Mouse (Mus musculus) liver, postnatal 0 days (tissue): ENCODE results near the gene Vps37c. TPM values are rescaled to one million over a fixed set of nuclear protein-coding genes. Genes with fewer than 3 reads are reported as not detected.

ENCODE experiments used
- ATAC-seq: fragments of 200-750 bp; cut with Nextera tagmentation; 2 replicates; pipeline ENCODE4 v1.8.0; 2017; ENCODE audit warnings: mild to moderate bottlenecking, moderate library complexity
- DNase-seq: peaks from one replicate; pipeline ENCODE4 v3.0.0-alpha.2; 2016
- H3K27ac ChIP-seq: fragments of 300-500 bp; sonication (generic); 2 replicates; pipeline ENCODE4 v1.5.1; 2014; ENCODE audit warnings: antibody characterized with exemption, moderate library complexity, mild to moderate bottlenecking, low read depth
- H3K27me3 ChIP-seq: fragments of 300-500 bp; sonication (generic); 2 replicates; pipeline ENCODE4 v1.6.1; 2014; ENCODE audit warnings: low read length, control low read depth, mixed read lengths; ENCODE audit not compliant: insufficient read depth
- H3K36me3 ChIP-seq: fragments of 300-500 bp; sonication (generic); replicated peaks from 2 replicates; pipeline ENCODE4 v1.6.1; 2014; ENCODE audit warnings: mild to moderate bottlenecking, control low read depth, low read length, moderate library complexity, mixed read lengths; ENCODE audit not compliant: insufficient read depth
- H3K4me1 ChIP-seq: fragments of 300-500 bp; sonication (generic); 2 replicates; pipeline ENCODE4 v1.6.1; 2014; ENCODE audit warnings: antibody characterized with exemption, mild to moderate bottlenecking, control low read depth; ENCODE audit not compliant: insufficient read depth
- H3K4me2 ChIP-seq: fragments of 300-500 bp; sonication (generic); 2 replicates; pipeline ENCODE4 v1.6.1; 2014; ENCODE audit warnings: low read depth, mild to moderate bottlenecking, low read length, moderate library complexity, mixed read lengths
- H3K4me3 ChIP-seq: fragments of 300-500 bp; sonication (generic); 2 replicates; pipeline ENCODE4 v1.5.1; 2014; ENCODE audit warnings: low read depth, low read length
- H3K9ac ChIP-seq: fragments of 300-500 bp; sonication (generic); replicated peaks from 2 replicates; pipeline ENCODE4 v1.6.1; 2014; ENCODE audit warnings: mild to moderate bottlenecking, moderate library complexity
- H3K9me3 ChIP-seq: fragments of 300-500 bp; sonication (generic); 2 replicates; pipeline ENCODE4 v1.6.1; 2016; ENCODE audit warnings: mild to moderate bottlenecking, control low read depth, low read length, mixed read lengths
- CTCF ChIP-seq: sonication (generic); IDR thresholded peaks from 2 replicates; pipeline ENCODE4 v1.5.1; 2016; ENCODE audit warnings: antibody characterized with exemption, low read depth
- EP300 ChIP-seq: IDR thresholded peaks from 2 replicates; pipeline ENCODE4 v1.6.1; 2016; ENCODE audit warnings: antibody characterized with exemption, low read depth, mild to moderate bottlenecking
- WGBS: fragments of 180-500 bp; shearing (Covaris S2); extraction: QIAGEN DNeasy Blood & Tissue Kit; methylation state at CpG from one replicate; pipeline ENCODE4 v1.1.7; 2014; ENCODE audit not compliant: insufficient replicate concordance; 5-methylcytosine and 5-hydroxymethylcytosine counted together
- polyA plus RNA-seq: library from polyadenylated mRNA; unstranded; fragments of >200 nt; fragmentation: Nextera tagmentation; extraction: Ambion mirVana; gene quantifications from 2 replicates; pipeline ENCODE4 v1.2.1, GENCODE M21; 2015

Vps37c gene
- polyA plus RNA-seq, 1 experiment from 2014 or later: 9.4 TPM

DNA sequence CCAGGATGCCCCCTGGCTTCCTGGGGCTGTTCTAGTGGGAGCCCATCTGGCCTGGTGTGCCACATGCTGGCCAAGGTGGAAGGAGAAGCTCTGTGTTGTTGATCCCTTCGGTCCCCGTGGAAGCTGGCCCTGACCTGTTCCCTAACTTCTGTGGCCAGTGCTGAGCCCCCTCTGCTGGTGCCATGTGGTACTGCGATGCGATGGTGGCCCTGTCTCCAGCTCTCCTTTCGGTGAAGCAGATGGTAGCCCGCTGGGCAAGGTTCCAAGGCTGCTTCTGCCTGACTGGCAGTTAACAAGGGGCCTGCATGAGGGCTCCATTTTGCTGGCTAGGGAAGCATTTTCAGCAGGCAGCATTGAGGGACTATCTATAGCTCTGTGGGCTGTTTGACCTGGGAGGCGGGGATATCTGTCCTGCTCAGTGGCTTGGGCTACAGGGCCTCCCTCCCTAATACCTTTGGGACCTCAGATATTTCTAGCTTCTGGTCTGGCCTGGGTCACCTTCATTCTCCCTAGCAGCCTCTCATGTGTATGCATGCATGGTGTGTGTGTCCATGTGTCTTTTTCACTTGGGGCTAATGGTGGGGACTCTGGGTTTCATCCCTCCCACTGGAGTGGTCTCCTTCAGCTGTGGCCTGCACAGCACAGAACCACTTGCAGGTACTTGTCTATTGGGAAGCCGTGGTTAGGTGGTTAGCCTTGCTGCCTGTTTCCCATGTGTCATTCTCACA, 21.0 kb downstream of the Vps37c start:
- H3K4me1 ChIP-seq: peaks cover 9% of the 10 kb centered on the region
- H3K9me3 ChIP-seq: no peaks in the 10 kb centered on the region
- no peak overlapping the region for H3K4me2 ChIP-seq
- H3K9ac ChIP-seq: 0 out of 2 replicates have a peak overlapping the region, but pooled peaks have one; percentile 21
- WGBS: 15% methylated on average over 8 of the region's 8 CpGs
- no peak overlapping the region for H3K27ac ChIP-seq
- peak; percentile 86 for ATAC-seq
- TF ChIP-seq CTCF (peak; percentile 99), EP300 (no peak)
- H3K36me3 ChIP-seq: peaks cover 45% of the 10 kb centered on the region
- H3K4me3 ChIP-seq: no peak overlapping the region
- no peaks in the 10 kb centered on the region for H3K27me3 ChIP-seq
- peak; percentile 95 for DNase-seq

DNA sequence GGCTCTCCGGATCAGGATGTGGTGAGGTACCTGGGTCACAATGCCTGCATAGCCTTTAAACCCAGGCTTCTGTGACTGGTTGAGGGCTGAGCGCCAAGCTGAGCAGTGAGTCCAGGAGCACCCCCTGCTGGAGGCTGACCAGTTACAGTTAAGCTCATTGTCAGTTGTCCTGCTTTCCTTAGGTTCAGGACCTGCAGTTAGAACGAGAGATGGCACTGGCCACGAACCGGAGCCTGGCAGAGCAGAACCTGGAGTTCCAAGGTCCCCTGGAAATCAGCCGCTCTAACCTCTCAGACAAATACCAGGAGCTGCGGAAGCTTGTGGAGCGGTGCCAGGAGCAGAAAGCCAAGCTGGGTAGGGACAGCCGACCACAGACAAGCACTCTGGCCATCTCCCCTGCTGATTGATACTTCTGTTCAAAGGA, 21.6 kb downstream of the Vps37c start:
- H3K27me3 ChIP-seq: no peaks in the 10 kb centered on the region
- TF ChIP-seq CTCF: peak; percentile 75
- no peak for TF ChIP-seq EP300
- 75% methylated on average over 9 of the region's 9 CpGs for WGBS
- peak; percentile 68 for DNase-seq
- no peak overlapping the region for H3K4me2 ChIP-seq
- no peak overlapping the region for H3K27ac ChIP-seq
- H3K9me3 ChIP-seq: no peaks in the 10 kb centered on the region
- no peak overlapping the region for H3K4me3 ChIP-seq
- peak; percentile 38 for ATAC-seq
- peaks cover 9% of the 10 kb centered on the region for H3K4me1 ChIP-seq
- peaks cover 45% of the 10 kb centered on the region for H3K36me3 ChIP-seq
- H3K9ac ChIP-seq: no peak overlapping the region

DNA sequence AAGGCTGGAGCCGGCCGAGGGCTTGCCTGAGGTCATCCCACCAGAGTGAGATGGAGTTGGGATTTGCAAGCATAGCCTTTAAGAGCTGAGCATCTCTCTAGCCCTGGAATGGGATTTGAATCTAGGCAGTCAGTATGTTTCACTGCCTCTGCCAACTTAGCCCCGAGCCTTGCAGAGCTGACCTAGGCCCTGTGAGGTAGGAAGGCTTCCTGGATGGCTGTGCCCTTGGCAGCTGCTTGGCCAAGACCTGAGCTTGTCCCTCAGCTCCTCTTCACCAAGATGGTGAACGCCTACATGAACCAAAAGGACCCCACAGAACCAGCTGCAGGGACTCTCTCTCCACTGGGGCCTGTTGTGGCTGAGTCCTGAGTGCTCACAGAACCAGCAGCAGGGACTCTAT, 22.2 kb downstream of the Vps37c start:
- 84% methylated on average over 4 of the region's 4 CpGs for WGBS

GRCm38 (mm10) chr19:10712194-10712593, 23.7 kb downstream of the Vps37c start:
- ATAC-seq (no peak), DNase-seq (no peak)
- Histone ChIP-seq H3K4me3 (no peak overlapping the region), H3K9ac (no peak overlapping the region), H3K36me3 (peaks cover 42% of the 10 kb centered on the region), H3K27ac (no peak overlapping the region), H3K4me2 (no peak overlapping the region), H3K4me1 (peaks cover 9% of the 10 kb centered on the region), H3K9me3 (no peaks in the 10 kb centered on the region), H3K27me3 (no peaks in the 10 kb centered on the region)
- WGBS: 92% methylated on average over 7 of the region's 7 CpGs
- no peak for TF ChIP-seq EP300
- no peak for TF ChIP-seq CTCF

More for the DNA sequence above, 22.2 kb downstream of the Vps37c start:
- no peak overlapping the region for H3K4me3 ChIP-seq
- H3K27me3 ChIP-seq: no peaks in the 10 kb centered on the region
- no peak overlapping the region for H3K4me2 ChIP-seq
- H3K4me1 ChIP-seq: peaks cover 9% of the 10 kb centered on the region
- DNase-seq: no peak
- no peak overlapping the region for H3K9ac ChIP-seq
- TF ChIP-seq CTCF: no peak
- TF ChIP-seq EP300: no peak
- H3K9me3 ChIP-seq: no peaks in the 10 kb centered on the region
- H3K27ac ChIP-seq: no peak overlapping the region
- peaks cover 45% of the 10 kb centered on the region for H3K36me3 ChIP-seq
- no peak for ATAC-seq

- no peaks in the 10 kb centered on the region for H3K27me3 ChIP-seq
- WGBS: 88% methylated on average over 12 of the region's 12 CpGs
These were observed 24.1 kb downstream of the Vps37c start for GRCm38 (mm10) chr19:10712646-10713045.

DNA sequence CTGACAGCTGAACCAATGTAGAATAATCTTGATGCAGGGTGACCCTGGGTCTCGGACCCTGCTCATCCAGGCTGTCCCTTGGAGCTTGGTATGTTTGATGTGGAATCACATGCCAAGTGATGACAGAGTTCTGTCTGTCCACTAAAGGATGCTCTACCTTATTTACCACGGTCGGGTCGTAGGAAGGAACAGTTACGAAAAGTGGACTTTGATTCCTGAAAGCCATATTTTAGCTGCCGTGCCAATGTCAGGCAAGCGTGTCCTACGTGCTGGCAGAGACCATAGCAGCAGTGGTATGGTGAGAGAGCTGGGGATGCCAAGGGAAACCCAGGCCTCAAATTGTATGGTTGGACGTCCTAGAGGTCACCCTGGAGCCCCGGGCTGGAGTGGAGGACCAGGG, 25.0 kb downstream of the Vps37c start:
- Histone ChIP-seq H3K4me3 (no peak overlapping the region), H3K9me3 (no peaks in the 10 kb centered on the region), H3K27me3 (no peaks in the 10 kb centered on the region), H3K9ac (no peak overlapping the region), H3K4me2 (no peak overlapping the region), H3K4me1 (peaks cover 9% of the 10 kb centered on the region), H3K36me3 (peaks cover 36% of the 10 kb centered on the region), H3K27ac (no peak overlapping the region)
- 75% methylated on average over 10 of the region's 10 CpGs for WGBS
- ATAC-seq (peak; percentile 9), DNase-seq (no peak)
- no peak for TF ChIP-seq CTCF
- no peak for TF ChIP-seq EP300

More at GRCm38 (mm10) chr19:10712646-10713045, 24.1 kb downstream of the Vps37c start:
- peaks cover 42% of the 10 kb centered on the region for H3K36me3 ChIP-seq
- H3K4me2 ChIP-seq: no peak overlapping the region
- no peak overlapping the region for H3K9ac ChIP-seq
- H3K4me3 ChIP-seq: no peak overlapping the region
- peaks cover 9% of the 10 kb centered on the region for H3K4me1 ChIP-seq
- TF ChIP-seq CTCF: no peak
- no peak for TF ChIP-seq EP300
- H3K9me3 ChIP-seq: no peaks in the 10 kb centered on the region
- no peak for DNase-seq
- H3K27ac ChIP-seq: no peak overlapping the region
- no peak for ATAC-seq
